Mouse (Mus musculus): ENCODE results near the gene Syce2. TPM values are rescaled to one million over a fixed set of nuclear protein-coding genes. Genes with fewer than 3 reads are reported as not detected.
A peak's percentile ranks its signal among the peaks of the same experiment; 100 is the strongest.

Syce2 gene
- polyA plus RNA-seq, 1 experiment from 2014 or later = 82.7 TPM

GRCm38 (mm10) chr8:84936962-84937546, 65.1 kb downstream of the Syce2 start, which contains the start of gene Mast1:
TSS of gene Mast1 (minus strand) at chr8:84937359.
- Histone ChIP-seq H3K9me3 (no peaks in the 10 kb centered on the region), H3K4me1 (peaks cover 21% of the 10 kb centered on the region), H3K27ac (no peak within 1 kb of the TSS), H3K4me2 (replicated peaks) (peak within 1 kb of the TSS; percentile 80), H3K4me3 (peak within 1 kb of the TSS; percentile 46), H3K36me3 (no peaks in the 10 kb centered on the region), H3K9ac (peak within 1 kb of the TSS; percentile 48; the same call in 1 of the 2 replicates), H3K27me3 (peaks cover 89% of the 10 kb centered on the region)
- under 1% methylated on average over 49 of the region's 50 CpGs for WGBS
- ATAC-seq (ENCODE audit: low FRiP score, low read depth) = no peak

Small RNAs within 50 kb of the gene (microRNA-seq; reads per million reads assigned to microRNA genes)
- not detected for gene Gm24197
- 1.2 reads per million for gene Mir7069

Other genes starting within 250 kb of the Syce2 start
- gene Ier2, start 209.3 kb upstream of the Syce2 start, polyA plus RNA-seq (2015; fragmentation: Nextera tagmentation; extraction: Ambion mirVana) = 71.9 and 73.0 TPM in 2 replicates
- 70.8 and 72.7 TPM in 2 replicates for gene Trmt1, start 185.8 kb upstream of the Syce2 start, polyA plus RNA-seq (2015; fragmentation: Nextera tagmentation; extraction: Ambion mirVana)
- gene Nacc1, start 184.2 kb upstream of the Syce2 start, polyA plus RNA-seq (2015; fragmentation: Nextera tagmentation; extraction: Ambion mirVana) = 15.0 and 15.2 TPM in 2 replicates
- 4.1 and 4.9 TPM in 2 replicates for gene Lyl1, start 170.7 kb upstream of the Syce2 start, polyA plus RNA-seq (2015; fragmentation: Nextera tagmentation; extraction: Ambion mirVana)
- 7.1 and 9.8 TPM in 2 replicates for gene G430095P16Rik, start 149.1 kb upstream of the Syce2 start, polyA plus RNA-seq (2015; fragmentation: Nextera tagmentation; extraction: Ambion mirVana)
- gene Nfix, start 71.8 kb upstream of the Syce2 start, polyA plus RNA-seq (2015; fragmentation: Nextera tagmentation; extraction: Ambion mirVana) = 46.9 and 48.0 TPM in 2 replicates
- gene Dand5, start 49.3 kb upstream of the Syce2 start, polyA plus RNA-seq (2015; fragmentation: Nextera tagmentation; extraction: Ambion mirVana) = 6.3 TPM in 2 replicates
- 48.1 and 48.4 TPM in 2 replicates for gene Gadd45gip1, start 40.6 kb upstream of the Syce2 start, polyA plus RNA-seq (2015; fragmentation: Nextera tagmentation; extraction: Ambion mirVana)
- 106 TPM in 2 replicates for gene Rad23a, start 31.4 kb upstream of the Syce2 start, polyA plus RNA-seq (2015; fragmentation: Nextera tagmentation; extraction: Ambion mirVana)
- 943 and 1,018 TPM in 2 replicates for gene Calr, start 25.2 kb upstream of the Syce2 start, polyA plus RNA-seq (2015; fragmentation: Nextera tagmentation; extraction: Ambion mirVana)
- gene Farsa, start 15.1 kb upstream of the Syce2 start, polyA plus RNA-seq (2015; fragmentation: Nextera tagmentation; extraction: Ambion mirVana) = 108 and 109 TPM in 2 replicates
- 41.7 and 42.1 TPM in 2 replicates for gene Gcdh, start 21.8 kb downstream of the Syce2 start, polyA plus RNA-seq (2015; fragmentation: Nextera tagmentation; extraction: Ambion mirVana)
- gene Klf1, start 29.8 kb downstream of the Syce2 start, polyA plus RNA-seq (2015; fragmentation: Nextera tagmentation; extraction: Ambion mirVana) = 2.4 and 4.4 TPM in 2 replicates
- 16.4 and 18.5 TPM in 2 replicates for gene Dnase2a, start 36.4 kb downstream of the Syce2 start, polyA plus RNA-seq (2015; fragmentation: Nextera tagmentation; extraction: Ambion mirVana)
- 0.32 and 0.55 TPM in 2 replicates for gene Mast1, start 65.2 kb downstream of the Syce2 start, polyA plus RNA-seq (2015; fragmentation: Nextera tagmentation; extraction: Ambion mirVana)
- gene Rtbdn, start 74.9 kb downstream of the Syce2 start, polyA plus RNA-seq (2015; fragmentation: Nextera tagmentation; extraction: Ambion mirVana) = 0.20 and 0.47 TPM in 2 replicates
- gene Gm49661, start 97.3 kb downstream of the Syce2 start, polyA plus RNA-seq (2015; fragmentation: Nextera tagmentation; extraction: Ambion mirVana) = not detected in 2 replicates
- 961 and 978 TPM in 2 replicates for gene Prdx2, start 97.5 kb downstream of the Syce2 start, polyA plus RNA-seq (2015; fragmentation: Nextera tagmentation; extraction: Ambion mirVana)
- gene Rnaseh2a, start 97.7 kb downstream of the Syce2 start, polyA plus RNA-seq (2015; fragmentation: Nextera tagmentation; extraction: Ambion mirVana) = 90.9 and 93.2 TPM in 2 replicates
- 8.2 and 8.4 TPM in 2 replicates for gene Junb, start 106.6 kb downstream of the Syce2 start, polyA plus RNA-seq (2015; fragmentation: Nextera tagmentation; extraction: Ambion mirVana)
- 18.6 and 18.8 TPM in 2 replicates for gene Hook2, start 118.5 kb downstream of the Syce2 start, polyA plus RNA-seq (2015; fragmentation: Nextera tagmentation; extraction: Ambion mirVana)
- gene Best2, start 142.4 kb downstream of the Syce2 start, polyA plus RNA-seq (2015; fragmentation: Nextera tagmentation; extraction: Ambion mirVana) = not detected in 2 replicates
- 132 TPM in 2 replicates for gene Asna1, start 153.2 kb downstream of the Syce2 start, polyA plus RNA-seq (2015; fragmentation: Nextera tagmentation; extraction: Ambion mirVana)
- gene Trir, start 154.7 kb downstream of the Syce2 start, polyA plus RNA-seq (2015; fragmentation: Nextera tagmentation; extraction: Ambion mirVana) = 114 and 132 TPM in 2 replicates
- gene Tnpo2, start 164.8 kb downstream of the Syce2 start, polyA plus RNA-seq (2015; fragmentation: Nextera tagmentation; extraction: Ambion mirVana) = 31.0 and 32.2 TPM in 2 replicates
- gene Fbxw9, start 187.9 kb downstream of the Syce2 start, polyA plus RNA-seq (2015; fragmentation: Nextera tagmentation; extraction: Ambion mirVana) = 31.6 and 32.2 TPM in 2 replicates
- 0.75 and 0.76 TPM in 2 replicates for gene Gm5741, start 195.9 kb downstream of the Syce2 start, polyA plus RNA-seq (2015; fragmentation: Nextera tagmentation; extraction: Ambion mirVana)
- gene Dhps, start 199.6 kb downstream of the Syce2 start, polyA plus RNA-seq (2015; fragmentation: Nextera tagmentation; extraction: Ambion mirVana) = 60.0 and 60.5 TPM in 2 replicates
- 111 and 127 TPM in 2 replicates for gene Wdr83os, start 208.6 kb downstream of the Syce2 start, polyA plus RNA-seq (2015; fragmentation: Nextera tagmentation; extraction: Ambion mirVana)
- gene Wdr83, start 209.2 kb downstream of the Syce2 start, polyA plus RNA-seq (2015; fragmentation: Nextera tagmentation; extraction: Ambion mirVana) = 43.0 and 45.1 TPM in 2 replicates
- 29.2 and 32.2 TPM in 2 replicates for gene Man2b1, start 211.2 kb downstream of the Syce2 start, polyA plus RNA-seq (2015; fragmentation: Nextera tagmentation; extraction: Ambion mirVana)

Data from limb, embryonic 13.5 days (tissue).